22 mouse cellular contexts compared by ENCODE assay signal in the genomic region with DNA sequence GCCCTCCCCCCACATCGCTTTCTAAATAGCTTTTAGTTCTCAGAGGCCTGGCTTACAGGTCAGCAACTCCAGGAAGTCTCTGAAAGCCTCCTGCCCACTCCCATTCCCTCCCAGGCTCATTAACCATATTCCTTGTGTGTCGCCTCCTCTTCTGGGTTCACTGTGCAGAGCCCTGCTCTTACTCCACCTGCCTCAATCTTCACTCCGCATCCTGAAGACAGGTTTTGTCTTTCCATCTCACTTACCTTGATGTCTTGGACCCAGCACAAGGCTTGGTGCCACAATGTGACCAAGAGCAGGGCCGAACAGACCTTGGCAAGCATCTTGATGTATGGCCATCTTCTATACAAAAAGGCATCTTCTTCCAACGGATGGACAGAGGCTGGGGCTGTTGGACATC. TPM values are rescaled to one million over a fixed set of nuclear protein-coding genes. Genes with fewer than 3 reads are reported as not detected.
A peak's percentile ranks its signal among the peaks of the same experiment; 100 is the strongest.
DNase-seq lines count a peak whose midpoint lies in the region; ATAC-seq lines count a peak whose summit lies in the region.
"Had no signal": no experiment of that assay in that cellular context is flagged by ENCODE, and none has a peak within 500 bp of the region (broad histone marks: within the 10 kb centered on the region; RNA-seq: fewer than 3 reads in every experiment).

No protein-coding gene starts in this region.

- 80% methylated on average over 5 of the region's 5 CpGs for WGBS in heart, embryonic 10.5 days
- WGBS in kidney, embryonic 15.5 days = 51% methylated on average over 5 of the region's 5 CpGs
- WGBS in midbrain, embryonic 12.5 days = 86% methylated on average over 5 of the region's 5 CpGs
- 88% methylated on average over 5 of the region's 5 CpGs for WGBS in midbrain, embryonic 14.5 days

- peak; percentile 54; the same call in 1 of the 2 replicates for ATAC-seq in kidney, embryonic 15.5 days (replicated peaks; ENCODE audit: low FRiP score)
- no peak for ATAC-seq in midbrain, embryonic 12.5 days (ENCODE audit: low FRiP score, low read depth)
- no peak for ATAC-seq in midbrain, embryonic 14.5 days (ENCODE audit: low FRiP score, low TSS enrichment)
- ATAC-seq: activated CD4-positive, CD25-positive, alpha-beta regulatory T cell, adult 4 months; CD4-positive, CD25-positive, alpha-beta regulatory T cell, adult 4 months; Patski had no signal

- H3K4me3 ChIP-seq in heart, embryonic 10.5 days = no peak overlapping the region
- H3K4me3 ChIP-seq in kidney, embryonic 15.5 days (replicated peaks) = no peak overlapping the region
- H3K4me3 ChIP-seq in midbrain, embryonic 12.5 days = no peak overlapping the region
- no peak overlapping the region for H3K4me3 ChIP-seq in midbrain, embryonic 14.5 days (replicated peaks; ENCODE audit: low read depth, low read length)

- no peak overlapping the region for H3K4me2 ChIP-seq in kidney, embryonic 15.5 days
- H3K4me2 ChIP-seq in midbrain, embryonic 12.5 days (replicated peaks) = no peak overlapping the region
- H3K4me2 ChIP-seq in midbrain, embryonic 14.5 days (ENCODE audit: low read length) = no peak overlapping the region

- peaks cover 26% of the 10 kb centered on the region; the same call in 1 of the 2 replicates for H3K4me1 ChIP-seq in heart, embryonic 10.5 days
- peaks cover 20% of the 10 kb centered on the region for H3K4me1 ChIP-seq in kidney, embryonic 15.5 days
- H3K4me1 ChIP-seq in midbrain, embryonic 12.5 days = 0 out of 2 replicates have a peak, but pooled peaks cover 9% of the 10 kb centered on the region
- no peaks in the 10 kb centered on the region for H3K4me1 ChIP-seq in midbrain, embryonic 14.5 days (ENCODE audit: control insufficient read depth, insufficient read depth, low read length)

- no peaks in the 10 kb centered on the region for H3K9me3 ChIP-seq in heart, embryonic 10.5 days
- H3K9me3 ChIP-seq in kidney, embryonic 15.5 days (replicated peaks) = peaks cover 13% of the 10 kb centered on the region
- 0 out of 2 replicates have a peak, but pooled peaks cover 9% of the 10 kb centered on the region for H3K9me3 ChIP-seq in midbrain, embryonic 12.5 days
- H3K9me3 ChIP-seq in midbrain, embryonic 14.5 days (ENCODE audit: control insufficient read depth, low read length) = 0 out of 2 replicates have a peak, but pooled peaks cover 7% of the 10 kb centered on the region

- no peak overlapping the region for H3K27ac ChIP-seq in heart, embryonic 10.5 days
- H3K27ac ChIP-seq in kidney, embryonic 15.5 days = 0 out of 2 replicates have a peak overlapping the region, but pooled peaks have one; percentile 18
- 0 out of 2 replicates have a peak overlapping the region, but pooled peaks have one; percentile 5 for H3K27ac ChIP-seq in midbrain, embryonic 12.5 days (replicated peaks)
- no peak overlapping the region for H3K27ac ChIP-seq in midbrain, embryonic 14.5 days (replicated peaks; ENCODE audit: low read depth, low read length)

- H3K36me3 ChIP-seq in heart, embryonic 10.5 days = peaks cover 7% of the 10 kb centered on the region; the same call in 1 of the 2 replicates
- H3K36me3 ChIP-seq in kidney, embryonic 15.5 days = peaks cover 9% of the 10 kb centered on the region
- peaks cover 8% of the 10 kb centered on the region; the same call in 1 of the 2 replicates for H3K36me3 ChIP-seq in midbrain, embryonic 12.5 days
- peaks cover 10% of the 10 kb centered on the region; the same call in 1 of the 2 replicates for H3K36me3 ChIP-seq in midbrain, embryonic 14.5 days (ENCODE audit: control insufficient read depth, insufficient read depth, low read length)

- no peak overlapping the region for H3K9ac ChIP-seq in kidney, embryonic 15.5 days
- no peak overlapping the region for H3K9ac ChIP-seq in midbrain, embryonic 12.5 days (replicated peaks)
- H3K9ac ChIP-seq in midbrain, embryonic 14.5 days (replicated peaks; ENCODE audit: low read length) = no peak overlapping the region

- DNase-seq in cerebellum, postnatal 10 days = peak; percentile 52 to 55
- no peak for DNase-seq in cerebellum, adult 11 months
- DNase-seq in heart, adult 11 months = peak; percentile 62
- DNase-seq in heart, embryonic 10.5 days (ENCODE audit: low spot score) = no peak
- no peak for DNase-seq in kidney, adult 9 months
- no peak for DNase-seq in midbrain, embryonic 14.5 days
- DNase-seq: adrenal gland, adult 2 months; adrenal gland, adult 8-10 months; adrenal gland, postnatal 10 days; adrenal gland, postnatal 14 days; adrenal gland, postnatal 25 days; adrenal gland, postnatal 36 days; B cell, adult 2 months; cerebellum, adult 11-12 months; cerebellum, adult 18-20 months had no signal

- H3K27me3 ChIP-seq in heart, embryonic 10.5 days (ENCODE audit: insufficient read depth, poor library complexity, severe bottlenecking) = no peaks in the 10 kb centered on the region
- H3K27me3 ChIP-seq in kidney, embryonic 15.5 days = no peaks in the 10 kb centered on the region
- H3K27me3 ChIP-seq in midbrain, embryonic 12.5 days = no peaks in the 10 kb centered on the region
- H3K27me3 ChIP-seq in midbrain, embryonic 14.5 days (ENCODE audit: control insufficient read depth, insufficient read depth, low read length) = no peaks in the 10 kb centered on the region
- H3K27me3 ChIP-seq: CH12.LX, Patski had no signal

RNA-seq across cellular contexts. Expression of gene A3galt2, which starts 4.0 kb away (rescaled TPM):
- polyA plus RNA-seq in heart, embryonic 10.5 days (2016; fragmentation: Nextera tagmentation; extraction: Ambion mirVana) = 0.04 and 0.10 TPM in 2 replicates
- polyA plus RNA-seq in kidney, embryonic 15.5 days (2015; fragmentation: Nextera tagmentation; extraction: Ambion mirVana) = 0.22 and 0.28 TPM in 2 replicates
- polyA plus RNA-seq in midbrain, embryonic 12.5 days (2016; fragmentation: Nextera tagmentation; extraction: Ambion mirVana) = 0.56 and 0.59 TPM in 2 replicates
- 0.47 and 0.74 TPM in 2 replicates for polyA plus RNA-seq in midbrain, embryonic 14.5 days (2014; fragmentation: Nextera tagmentation; extraction: Ambion mirVana)
- polyA plus RNA-seq: activated CD4-positive, CD25-positive, alpha-beta regulatory T cell, adult 4 months; G1E had no signal

RNA-seq across cellular contexts. Expression of gene Zfp362, which starts 46.6 kb away (rescaled TPM):
- polyA plus RNA-seq in heart, embryonic 10.5 days (2016; fragmentation: Nextera tagmentation; extraction: Ambion mirVana) = 20.7 and 35.9 TPM in 2 replicates
- polyA plus RNA-seq in kidney, embryonic 15.5 days (2015; fragmentation: Nextera tagmentation; extraction: Ambion mirVana) = 37.5 and 43.8 TPM in 2 replicates
- polyA plus RNA-seq in midbrain, embryonic 12.5 days (2016; fragmentation: Nextera tagmentation; extraction: Ambion mirVana) = 43.5 and 45.9 TPM in 2 replicates
- polyA plus RNA-seq in midbrain, embryonic 14.5 days (2014; fragmentation: Nextera tagmentation; extraction: Ambion mirVana) = 28.3 and 35.7 TPM in 2 replicates

Comparison
In these comparisons a context has a peak if more than half of its experiments do, and no peak if none do; other contexts are left out.
1. DNase-seq: peak in cerebellum, postnatal 10 days (2 of 2) and heart, adult 11 months (single experiment); none in cerebellum, adult 11 months (single experiment), heart, embryonic 10.5 days (single experiment), kidney, adult 9 months (single experiment) and midbrain, embryonic 14.5 days (single experiment).
2. H3K27ac ChIP-seq: peak in kidney, embryonic 15.5 days (single experiment) and midbrain, embryonic 12.5 days (single experiment); none in heart, embryonic 10.5 days (single experiment) and midbrain, embryonic 14.5 days (single experiment).